Comparison of ENCODE assay signal across 15 mouse cellular contexts in genomic region chr3:140705536-140705935, GRCm38 (mm10).
"Had no signal": no experiment of that assay in that cellular context is flagged by ENCODE, and none has a peak within 500 bp of the region (broad histone marks: within the 10 kb centered on the region; RNA-seq: fewer than 3 reads in every experiment).

No protein-coding gene starts in this region.

- H3K9me3 ChIP-seq: kidney, embryonic 15.5 days; limb, embryonic 13.5 days; midbrain, embryonic 12.5 days; neural tube, embryonic 13.5 days had no signal

- DNase-seq: kidney, adult 2 months; kidney, postnatal 14 days; layer of hippocampus, postnatal 36 days; lung, adult 18-20 months; lung, postnatal 4 days; right cerebral cortex, adult 18-20 months; right cerebral cortex, postnatal 25 days; thymus, postnatal 4 days had no signal

- H3K27me3 ChIP-seq: kidney, embryonic 15.5 days; limb, embryonic 13.5 days; midbrain, embryonic 12.5 days; neural tube, embryonic 13.5 days had no signal

- H3K4me3 ChIP-seq: kidney, embryonic 15.5 days; limb, embryonic 13.5 days; midbrain, embryonic 12.5 days; neural tube, embryonic 13.5 days had no signal

- H3K4me1 ChIP-seq: kidney, embryonic 15.5 days; limb, embryonic 13.5 days; midbrain, embryonic 12.5 days had no signal

- ATAC-seq: intestine, embryonic 16.5 days; lung, postnatal 0 days had no signal

- H3K27ac ChIP-seq: kidney, embryonic 15.5 days; limb, embryonic 13.5 days; liver, embryonic 14.5 days; midbrain, embryonic 12.5 days; neural tube, embryonic 13.5 days had no signal

- H3K9ac ChIP-seq: kidney, embryonic 15.5 days; limb, embryonic 13.5 days; liver, embryonic 14.5 days; midbrain, embryonic 12.5 days; neural tube, embryonic 13.5 days had no signal

- H3K4me2 ChIP-seq: kidney, embryonic 15.5 days; limb, embryonic 13.5 days; midbrain, embryonic 12.5 days; neural tube, embryonic 13.5 days had no signal

- H3K36me3 ChIP-seq: kidney, embryonic 15.5 days; limb, embryonic 13.5 days; midbrain, embryonic 12.5 days; neural tube, embryonic 13.5 days had no signal
